Mouse (Mus musculus) gonadal fat pad, adult 2 months (tissue): ENCODE measurements around the gene Taf11. TPM values are rescaled to one million over a fixed set of nuclear protein-coding genes. Genes with fewer than 3 reads are reported as not detected.

Experiments
- DNase-seq: peaks from one replicate; pipeline ENCODE4 v3.0.0-alpha.2; 2012; ENCODE audit warnings: low read depth
- polyA plus RNA-seq: library from polyadenylated mRNA; depleted of rRNA; stranded (reverse); fragments of >200 nt; gene quantifications from 2 replicates; pipeline ENCODE4 v1.2.3, GENCODE M21; 2012

Taf11 gene
- polyA plus RNA-seq, 1 experiment = 14.0 TPM

DNA sequence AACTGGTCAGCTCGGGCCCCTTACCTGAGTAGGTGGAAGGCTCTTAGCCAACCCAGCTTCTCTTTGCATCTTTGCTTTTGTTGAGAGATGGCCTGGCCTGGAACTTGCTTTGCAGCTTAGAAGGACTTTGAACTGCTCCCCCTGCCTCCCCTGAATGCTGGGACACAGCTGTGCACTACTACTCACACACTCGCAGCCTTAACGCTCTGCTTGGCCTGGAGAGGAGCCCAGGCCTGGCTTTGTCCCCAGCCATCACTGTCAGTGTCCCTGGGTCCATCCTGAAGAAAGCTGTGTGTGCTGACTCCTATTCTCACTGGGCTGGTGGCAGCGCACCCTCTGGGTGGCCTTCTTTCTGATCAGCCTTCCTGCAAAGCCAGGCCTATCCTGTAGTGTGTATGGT, 11.0 kb upstream of the Taf11 start:
- DNase-seq = no peak

DNA sequence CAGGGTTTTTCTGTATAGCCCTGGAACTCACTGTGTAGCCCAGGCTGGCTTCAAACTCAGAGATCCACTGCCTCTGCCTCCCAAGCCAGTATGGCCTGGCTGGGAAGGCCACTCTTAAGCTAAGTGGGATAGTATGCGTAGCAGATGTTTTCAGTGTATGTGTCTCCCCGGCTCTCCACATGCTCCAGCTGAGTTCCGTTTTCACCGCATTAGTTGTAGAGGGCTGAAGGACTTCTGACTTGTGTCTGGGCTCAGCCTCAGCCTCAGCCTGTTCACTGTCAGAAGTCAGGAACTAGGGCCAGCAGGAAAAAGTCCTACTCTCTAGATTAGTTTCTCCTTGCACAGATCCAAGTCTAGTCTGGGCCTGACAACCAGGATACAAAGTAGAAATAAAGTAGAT, 6.7 kb upstream of the Taf11 start:
- DNase-seq = no peak

DNA sequence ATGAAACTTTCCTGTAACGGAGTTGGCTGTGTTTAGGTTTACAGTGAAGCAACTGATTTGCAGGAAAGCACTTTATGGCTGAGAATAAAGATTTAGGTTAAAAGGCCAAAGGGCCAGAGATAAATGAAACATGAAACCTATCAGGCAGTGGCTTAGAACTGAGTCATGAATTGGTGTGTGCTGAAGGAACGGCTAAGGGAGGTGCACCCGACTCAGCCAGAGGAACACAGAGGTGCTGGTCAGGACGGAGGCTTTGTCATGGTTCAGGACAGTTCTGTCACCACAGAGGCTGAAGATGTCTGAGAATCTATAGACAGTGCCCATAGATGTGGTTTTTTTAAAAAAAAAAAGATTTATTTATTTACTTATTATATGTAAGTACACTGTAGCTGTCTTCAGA, 5.1 kb upstream of the Taf11 start:
- no peak for DNase-seq

DNA sequence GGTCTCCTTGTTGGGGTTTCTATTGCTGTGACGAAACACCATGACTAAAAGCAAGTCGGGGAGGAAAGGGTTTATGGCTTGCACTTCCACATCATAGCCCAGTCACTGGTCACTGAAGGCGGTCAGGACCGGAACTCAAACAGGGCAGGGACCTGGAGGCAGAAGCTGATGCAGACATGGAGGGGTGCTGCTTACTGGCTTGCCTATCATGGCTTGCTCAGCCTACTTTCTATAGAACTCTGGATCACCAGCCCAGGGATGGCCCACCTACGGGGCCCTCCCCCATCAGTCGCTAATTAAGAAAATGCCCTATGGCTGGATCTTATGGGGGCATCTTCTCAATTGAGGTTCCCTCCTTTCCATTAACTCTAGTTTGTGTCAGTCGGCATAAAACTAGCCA, 1.7 kb upstream of the Taf11 start:
- DNase-seq = no peak

DNA sequence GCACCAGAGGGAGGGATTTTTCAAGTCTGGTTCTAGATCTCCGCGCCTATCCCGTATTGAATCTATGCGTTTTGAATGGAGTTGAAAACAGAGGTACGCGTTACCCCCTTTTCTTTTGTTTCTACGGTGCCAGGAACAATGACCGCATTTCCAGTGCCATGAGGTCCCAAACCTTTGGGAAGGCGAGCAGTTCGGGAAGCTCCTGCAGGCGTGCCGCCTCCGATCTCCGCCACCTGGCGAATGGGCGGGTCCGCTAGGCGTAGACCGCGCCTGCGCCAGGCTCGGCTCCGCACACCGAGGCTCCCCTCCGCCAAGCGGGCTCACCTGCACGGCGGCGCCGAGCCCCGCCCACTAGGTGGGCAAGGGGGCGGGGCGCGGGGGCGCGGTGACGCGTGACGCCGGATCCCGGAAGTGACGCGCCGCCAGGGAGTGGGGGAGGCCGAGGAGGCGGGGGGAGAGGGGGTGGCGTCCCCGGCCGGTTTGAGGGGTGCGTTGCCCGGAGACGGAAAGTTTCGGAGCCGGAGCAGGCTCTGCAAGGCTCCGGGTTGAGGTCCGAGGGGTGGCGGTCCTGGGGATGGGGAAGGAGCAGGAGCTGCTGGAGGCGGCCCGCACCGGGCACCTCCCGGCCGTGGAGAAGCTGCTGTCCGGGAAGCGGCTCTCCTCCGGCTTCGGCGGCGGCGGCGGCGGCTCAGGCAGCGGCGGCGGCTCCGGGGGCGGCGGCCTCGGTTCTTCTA, 589 bp downstream of the Taf11 start, which contains the start of gene Anks1:
Anks1 (plus strand) TSS at position 419 of the 734 bp plus-strand sequence.
- DNase-seq = peak; percentile 46

DNA sequence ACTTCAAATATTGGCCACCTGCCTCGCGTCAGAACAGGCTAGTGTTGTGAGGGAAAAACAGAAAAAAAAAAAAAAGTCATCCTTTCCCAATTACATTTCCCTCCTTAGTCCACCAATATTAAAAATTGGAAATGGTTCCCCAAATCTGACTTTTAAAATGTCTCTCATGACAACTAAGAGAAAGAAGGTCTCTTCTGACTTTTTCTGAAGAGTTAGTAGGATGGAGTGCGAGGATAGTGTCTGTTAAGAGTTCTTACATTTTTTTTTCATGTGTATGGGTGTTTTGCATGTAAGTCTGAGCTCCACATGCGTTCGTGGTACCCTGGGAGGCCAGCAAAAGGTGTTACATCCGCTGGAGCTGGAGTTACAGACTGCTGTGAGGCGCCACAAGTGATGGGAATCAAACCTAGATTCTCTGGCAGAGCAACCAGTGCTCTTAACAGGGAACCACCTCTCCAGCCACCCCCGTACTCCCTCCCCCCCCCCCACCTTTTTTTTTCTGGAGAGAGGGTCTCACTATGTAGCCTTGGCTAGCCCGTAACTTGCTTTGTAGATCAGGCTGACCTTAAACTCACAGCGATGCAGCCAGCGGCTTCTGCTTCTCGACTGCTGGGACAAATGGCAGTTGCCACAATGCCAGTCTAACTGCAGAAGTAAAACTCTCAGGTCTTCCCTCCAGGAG, 1.3 kb downstream of the Taf11 start:
- no peak for DNase-seq

DNA sequence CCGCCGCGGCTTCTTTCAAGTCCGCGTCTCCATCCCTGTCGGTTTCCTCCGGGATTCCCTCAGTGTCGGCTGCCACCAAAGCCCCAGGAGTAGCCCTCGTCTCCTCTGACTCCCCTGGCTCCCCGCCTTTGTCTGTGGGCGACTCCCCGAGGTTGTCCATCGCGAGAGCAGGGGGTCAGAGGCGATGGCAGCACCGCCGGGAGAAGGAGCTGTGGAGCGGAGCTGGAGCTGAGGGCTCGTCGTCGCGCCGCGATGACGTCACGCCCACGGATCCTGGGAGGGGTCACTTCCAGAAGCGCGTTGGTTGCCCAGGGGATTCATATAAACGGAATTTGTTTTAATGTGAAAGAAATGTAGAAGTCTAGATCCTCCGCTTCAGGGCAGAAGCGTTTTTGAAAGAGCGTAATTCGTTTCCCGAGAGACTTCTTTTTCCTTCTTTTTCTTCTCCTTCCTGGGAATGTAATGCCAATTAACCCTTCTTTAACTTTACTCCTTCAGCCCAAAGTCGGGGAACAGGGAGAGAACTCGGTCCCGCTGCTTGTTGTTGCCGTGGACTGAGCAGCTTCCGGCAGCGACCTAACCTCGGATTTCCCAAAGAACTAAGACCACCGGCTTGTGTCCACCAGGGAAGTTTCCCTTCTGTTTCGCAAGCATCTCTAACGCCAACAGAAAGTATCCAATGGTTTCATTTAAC, 2.0 kb downstream of the Taf11 start:
- DNase-seq = peak; percentile 41

DNA sequence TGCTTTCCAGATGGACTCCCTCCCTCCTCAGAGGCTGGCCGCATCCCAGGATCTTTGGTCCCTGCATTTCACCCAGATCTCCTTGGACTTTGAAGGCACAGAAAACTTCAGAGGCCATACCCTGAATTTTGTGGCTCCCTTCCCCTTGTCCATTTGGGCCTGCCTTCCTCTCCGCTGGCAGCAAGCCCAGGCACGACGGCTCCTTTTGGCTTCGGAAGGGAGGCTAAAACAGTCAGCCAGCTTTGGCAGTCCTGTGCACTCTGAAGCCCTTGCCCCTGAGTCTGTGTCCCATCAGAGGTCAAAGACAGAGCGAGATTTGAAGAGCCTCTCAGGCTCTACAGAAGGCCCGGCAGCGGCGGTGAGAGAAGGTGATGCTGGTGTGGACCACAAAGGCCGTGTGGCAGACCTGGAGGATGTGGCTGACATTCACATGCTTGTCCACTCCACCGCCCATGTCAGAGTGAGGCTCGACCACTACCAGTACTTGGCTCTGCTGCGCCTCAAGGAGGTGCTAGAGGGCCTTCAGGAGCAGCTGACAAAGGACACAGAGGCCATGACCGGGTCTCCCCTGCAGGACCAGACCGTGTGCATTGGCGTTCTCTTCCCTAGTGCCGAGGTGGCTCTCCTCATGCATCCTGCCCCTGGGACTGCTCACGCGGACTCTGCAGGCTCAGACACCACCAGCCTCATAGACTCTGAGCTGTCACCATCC, 23.0 kb downstream of the Taf11 start:
- DNase-seq = no peak

DNA sequence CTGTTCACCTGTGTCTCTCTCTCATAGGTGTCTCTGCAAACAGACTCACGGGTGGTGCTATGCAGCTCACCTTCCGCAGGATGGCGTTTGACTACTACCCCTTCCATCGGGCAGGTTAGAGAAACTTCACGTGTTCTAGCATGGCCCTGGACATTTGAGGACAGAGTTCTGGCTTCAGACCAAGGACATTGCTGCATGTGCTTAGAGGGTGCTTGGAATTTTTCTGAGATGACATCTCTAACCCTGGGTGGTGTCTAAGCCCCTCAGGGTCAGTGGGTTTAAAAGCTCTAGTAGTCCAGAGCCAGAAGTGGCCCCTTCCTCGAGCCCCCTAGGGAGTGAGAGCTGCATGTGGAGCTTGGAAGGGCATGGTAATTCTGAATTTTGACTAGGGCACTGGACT, 25.6 kb downstream of the Taf11 start:
- DNase-seq = no peak

DNA sequence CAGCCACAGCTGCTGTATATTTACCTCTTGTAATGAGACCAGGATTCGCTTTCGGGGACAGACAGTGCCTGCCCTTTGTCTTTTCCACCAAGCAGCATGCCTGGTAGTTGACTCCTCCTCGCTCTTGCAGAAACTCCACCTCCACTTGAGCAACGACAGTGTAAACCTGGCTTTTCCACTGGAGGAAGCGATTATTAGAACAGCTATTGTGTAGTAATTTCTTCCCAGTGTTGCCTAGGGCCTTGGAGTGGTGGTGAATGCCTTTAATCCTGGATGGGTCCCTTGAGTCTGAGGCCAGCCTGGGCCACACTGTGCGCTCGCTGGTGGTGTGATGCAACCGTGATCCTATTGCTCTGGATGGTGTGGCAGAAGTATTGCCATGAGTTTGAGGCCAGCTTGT, 26.5 kb downstream of the Taf11 start:
- DNase-seq = peak; percentile 94

DNA sequence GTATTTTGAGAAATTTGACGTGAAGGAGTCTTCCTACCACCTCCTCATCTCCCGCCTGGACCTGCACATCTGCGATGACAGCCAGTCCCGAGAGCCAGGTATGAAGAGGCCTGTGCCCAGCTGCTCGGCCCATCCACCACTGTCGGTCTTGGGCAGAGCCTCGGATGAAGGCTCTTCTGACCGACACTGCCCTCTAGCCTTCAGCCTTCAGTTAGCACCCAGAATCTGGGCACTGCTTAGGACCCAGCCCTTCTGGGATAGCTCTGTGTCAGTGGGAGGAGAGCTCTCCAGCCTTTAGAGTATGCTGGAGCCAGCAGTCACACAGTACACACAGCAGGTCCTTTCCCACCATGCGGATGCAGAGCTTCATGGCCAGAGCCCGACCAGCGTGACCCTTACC, 28.1 kb downstream of the Taf11 start:
- DNase-seq = no peak

DNA sequence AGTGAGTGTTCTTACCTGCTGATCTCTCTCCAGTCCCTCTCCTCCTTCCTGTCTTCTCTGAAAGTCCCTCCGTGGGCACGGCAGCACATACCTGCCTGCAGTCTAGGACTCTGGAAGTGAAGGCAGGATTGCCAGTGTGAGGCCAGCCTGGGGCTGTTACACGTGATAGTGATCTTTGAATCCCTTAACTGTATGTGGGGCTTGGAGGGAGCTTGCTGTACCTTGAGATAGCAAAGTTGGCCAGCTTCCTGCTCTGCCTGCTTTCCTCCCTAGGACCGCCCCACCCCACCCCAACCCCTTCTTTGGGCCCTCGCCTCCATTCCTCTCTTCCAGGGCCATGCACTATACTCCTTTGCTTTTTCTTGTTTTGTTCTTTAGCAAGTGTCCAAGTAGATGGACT, 35.1 kb downstream of the Taf11 start:
- DNase-seq = no peak

DNA sequence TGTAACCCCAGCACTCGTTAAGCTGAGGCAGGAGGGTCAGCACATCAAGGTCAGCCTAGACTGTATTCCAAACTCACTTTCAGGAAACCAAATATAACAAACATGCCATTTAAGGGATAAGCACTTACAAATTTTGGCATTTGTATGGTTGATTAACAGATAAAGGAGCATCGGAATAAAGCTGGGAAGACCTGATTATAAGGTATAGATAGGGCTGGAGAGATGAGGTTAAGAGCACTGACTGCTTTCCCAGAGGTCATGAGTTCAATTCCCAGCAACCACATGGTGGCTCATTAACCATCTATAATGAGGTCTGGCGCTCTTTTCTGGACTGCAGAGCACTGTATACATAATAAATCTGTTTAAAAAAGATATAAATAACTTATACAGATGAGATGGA, 36.1 kb downstream of the Taf11 start:
- DNase-seq = no peak

DNA sequence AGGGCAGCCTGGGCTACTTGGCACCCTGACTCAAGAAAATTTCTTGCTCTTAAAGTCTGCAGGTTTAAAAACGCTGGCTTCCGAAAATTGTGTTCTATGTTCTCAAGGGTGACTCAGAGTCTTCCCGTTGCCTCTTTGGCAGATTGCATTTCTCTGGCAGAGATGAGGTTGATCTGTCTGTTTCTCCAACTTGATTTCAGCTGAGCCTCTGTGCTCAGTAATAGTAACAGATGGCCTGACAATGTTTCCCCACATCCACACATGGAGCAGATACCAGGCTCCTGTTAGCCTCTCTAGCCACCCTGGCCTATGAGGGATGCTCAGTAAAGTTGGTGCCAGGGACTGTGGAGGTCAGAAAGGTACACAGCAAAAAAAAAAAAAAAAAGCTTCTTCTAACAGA, 37.8 kb downstream of the Taf11 start:
- DNase-seq = no peak

DNA sequence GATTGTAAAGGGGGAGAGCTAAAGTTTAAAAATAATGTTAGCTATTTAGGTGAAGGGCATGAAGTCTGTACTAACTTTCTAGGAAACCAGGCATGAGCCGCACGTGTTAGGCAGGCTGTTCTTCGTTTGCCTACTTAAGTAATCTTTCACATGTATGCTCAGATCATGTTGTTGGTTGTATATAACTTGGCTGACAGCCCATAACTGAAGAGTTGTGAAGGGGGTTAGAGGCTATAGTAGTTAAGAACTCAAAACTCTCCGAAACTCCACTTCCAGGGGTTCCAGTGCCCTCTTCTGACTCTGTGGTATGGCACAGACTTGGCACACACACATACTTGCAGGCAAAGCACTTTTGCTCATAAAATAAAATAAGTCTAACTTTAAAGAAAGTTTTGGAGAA, 42.9 kb downstream of the Taf11 start:
- DNase-seq = no peak

DNA sequence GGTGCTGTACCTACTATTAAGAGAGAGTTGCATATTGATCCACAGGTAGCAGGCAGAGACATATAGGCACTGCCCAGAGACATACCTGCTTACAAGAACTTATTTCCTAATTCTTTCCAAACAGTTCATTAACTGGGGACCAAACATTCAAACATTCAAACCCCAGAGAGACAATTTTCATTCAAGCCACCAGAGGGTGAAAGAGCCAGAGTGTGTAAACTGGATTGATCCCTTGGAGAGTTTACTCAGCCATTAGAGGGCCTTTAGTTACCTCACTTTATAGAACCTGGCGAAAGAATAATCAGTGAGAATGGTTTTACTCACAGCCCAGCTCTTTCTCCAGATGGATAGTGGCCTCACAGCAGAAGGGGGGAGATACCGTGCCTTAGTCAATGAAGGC, 44.2 kb downstream of the Taf11 start:
- no peak for DNase-seq

DNA sequence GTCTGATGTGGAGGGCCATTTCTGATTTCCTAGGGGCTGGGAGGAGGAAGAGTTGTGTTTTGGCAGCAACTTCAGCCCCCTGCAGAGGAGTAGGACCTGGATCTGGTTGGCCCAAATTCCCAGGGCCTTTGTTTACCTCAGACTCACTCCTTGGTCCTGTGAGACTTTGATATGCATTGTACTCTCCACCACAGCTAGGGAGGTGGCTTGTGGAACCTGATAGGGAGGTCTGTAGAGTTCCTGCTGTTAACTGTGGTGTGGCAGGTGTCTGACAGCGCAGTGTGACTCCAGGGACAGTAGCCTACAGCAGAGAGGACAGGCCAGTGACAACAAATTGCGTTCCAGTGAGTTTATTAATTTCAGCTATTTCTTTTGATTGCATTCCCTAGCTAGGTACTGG, 50.5 kb downstream of the Taf11 start:
- no peak for DNase-seq

DNA sequence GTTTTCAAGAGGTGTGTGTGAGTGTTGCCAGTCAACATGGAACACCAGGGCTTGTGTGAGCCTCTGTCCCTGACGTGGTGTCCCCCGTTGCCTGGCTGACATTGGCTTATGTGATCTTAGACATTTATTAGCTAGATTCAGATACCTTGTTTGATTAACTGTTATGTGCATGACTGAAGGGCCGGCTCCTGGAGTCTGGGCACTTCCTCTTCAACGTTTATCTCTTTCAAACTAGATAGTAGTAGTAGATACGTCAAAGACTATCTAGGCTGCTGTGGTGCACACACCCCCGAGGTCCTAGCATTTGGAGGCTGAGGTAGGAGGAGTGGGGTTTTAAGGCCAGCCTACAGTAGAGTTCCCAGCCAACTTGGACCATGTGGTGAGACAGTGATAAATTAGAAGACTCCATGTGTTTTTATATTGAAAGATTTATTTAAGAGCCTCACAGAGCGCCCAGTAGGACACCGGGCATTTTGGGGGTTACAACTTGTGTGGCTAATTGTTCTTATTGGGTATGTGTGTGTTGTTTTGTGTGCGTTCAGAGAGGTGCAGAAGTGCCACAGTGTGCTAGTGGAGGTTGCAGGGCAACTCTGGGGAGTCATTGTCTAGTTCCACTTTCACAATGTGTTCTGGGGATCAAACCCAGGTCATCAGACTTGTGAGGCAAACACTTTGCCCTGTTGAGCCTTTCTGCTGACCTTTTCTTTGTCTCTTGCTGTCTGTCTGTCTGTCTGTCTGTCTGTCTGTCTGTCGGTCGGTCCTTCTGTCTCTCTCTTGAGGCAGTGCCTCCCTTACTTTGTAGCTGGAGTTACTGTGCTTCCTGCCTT, 51.8 kb downstream of the Taf11 start:
- no peak for DNase-seq

DNA sequence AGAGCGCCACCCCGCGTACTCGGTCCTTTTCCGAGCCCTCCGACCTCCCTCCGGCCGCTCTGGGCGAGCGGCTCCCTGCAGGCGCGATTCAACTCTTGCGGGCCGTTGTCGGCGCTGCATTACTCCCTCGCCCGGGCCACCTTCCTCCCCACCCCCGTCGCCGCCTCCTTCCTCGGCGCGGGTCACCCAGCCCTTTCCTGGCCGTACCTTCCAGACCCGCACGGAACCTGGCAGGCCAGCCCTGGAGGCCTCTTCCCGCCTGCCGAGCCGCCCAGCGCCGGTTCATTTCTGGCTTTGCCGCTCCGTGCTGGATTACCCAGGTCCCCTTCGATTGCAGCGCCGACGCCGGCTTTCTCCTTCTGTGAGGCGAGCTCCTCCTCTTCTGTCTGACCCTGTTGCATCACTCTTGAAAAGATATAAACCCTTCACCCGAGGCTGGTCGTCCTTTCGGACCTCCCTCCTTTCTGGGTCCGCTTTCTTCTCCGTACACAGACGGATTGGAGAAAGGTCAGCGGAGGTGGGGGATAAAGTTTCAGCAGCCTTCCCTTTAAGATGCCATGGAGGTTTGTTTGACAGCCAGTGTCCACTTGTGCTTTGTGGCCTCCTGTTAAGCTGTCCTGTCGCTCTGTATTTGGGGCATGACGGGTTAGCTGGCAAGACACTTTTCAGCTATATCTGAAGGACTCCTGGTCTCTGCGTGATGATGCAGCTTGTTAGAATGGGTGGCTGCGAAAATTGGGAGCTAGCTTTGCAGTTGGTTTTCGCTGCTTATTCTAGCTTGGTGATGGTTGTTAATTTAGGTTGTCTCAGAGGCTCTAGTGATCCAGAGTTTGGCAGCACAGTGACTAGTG, 52.6 kb downstream of the Taf11 start:
- DNase-seq = no peak

DNA sequence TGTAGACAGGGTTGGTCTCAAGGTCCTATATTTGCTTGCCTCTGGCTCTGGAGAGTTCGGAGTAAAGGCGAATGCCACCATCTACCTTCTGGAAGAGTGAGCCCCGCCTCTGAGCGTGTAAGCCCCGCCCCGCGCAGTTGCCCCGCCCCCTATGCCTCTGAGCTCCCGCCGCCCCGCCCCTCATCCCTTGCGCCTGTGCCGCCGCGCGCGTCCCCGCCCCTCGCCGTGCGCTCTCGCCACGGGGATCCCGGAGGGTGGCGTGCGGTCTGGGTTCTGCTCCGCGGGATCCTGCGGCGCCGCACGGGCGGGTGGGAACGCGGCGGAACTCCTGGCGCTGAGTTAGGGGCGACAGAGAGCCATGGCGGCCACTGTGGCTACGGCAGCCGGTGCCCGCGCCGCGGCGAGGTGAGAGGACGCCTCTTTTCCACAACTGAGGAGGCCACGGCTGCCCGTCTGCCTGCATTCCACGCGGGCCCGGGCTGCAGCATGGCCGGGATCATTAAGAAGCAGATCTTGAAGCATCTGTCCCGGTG, 53.3 kb downstream of the Taf11 start, which contains the start of gene Uhrf1bp1:
Uhrf1bp1 (plus strand) TSS at position 177 of the 533 bp plus-strand sequence.
- no peak for DNase-seq
